Mouse (Mus musculus) layer of hippocampus, adult 18-20 months (tissue): ENCODE data around the gene Acap3. TPM values are rescaled to one million over a fixed set of nuclear protein-coding genes. Genes with fewer than 3 reads are reported as not detected.

Source experiments
- DNase-seq, 2 experiments: peaks; one replicate each; pipeline ENCODE4 v3.0.0; 2022; ENCODE audit warnings: low spot score in 2 of 2
- microRNA-seq, 2 experiments: library from miRNA; unstranded; fragments of <30 nt; microRNA quantifications; one replicate each; pipeline ENCODE4 v1.2.0; 2021
- total RNA-seq, 2 experiments: library from RNA; stranded (reverse); gene quantifications; 2 replicates each; pipeline ENCODE4 v1.2.3; 2021

The Acap3 gene
- total RNA-seq, 2 experiments from 2014 or later, result 105 to 120 TPM

GRCm38 (mm10) chr4:155908751-155909150, 17.1 kb downstream of the Acap3 start:
- DNase-seq, result peak in 1 of 2 experiments; percentile 2

GRCm38 (mm10) chr4:155932031-155932430, 40.4 kb downstream of the Acap3 start:
- DNase-seq, result no peak

GRCm38 (mm10) chr4:155943049-155943452, 51.4 kb downstream of the Acap3 start:
- no peak for DNase-seq

DNA sequence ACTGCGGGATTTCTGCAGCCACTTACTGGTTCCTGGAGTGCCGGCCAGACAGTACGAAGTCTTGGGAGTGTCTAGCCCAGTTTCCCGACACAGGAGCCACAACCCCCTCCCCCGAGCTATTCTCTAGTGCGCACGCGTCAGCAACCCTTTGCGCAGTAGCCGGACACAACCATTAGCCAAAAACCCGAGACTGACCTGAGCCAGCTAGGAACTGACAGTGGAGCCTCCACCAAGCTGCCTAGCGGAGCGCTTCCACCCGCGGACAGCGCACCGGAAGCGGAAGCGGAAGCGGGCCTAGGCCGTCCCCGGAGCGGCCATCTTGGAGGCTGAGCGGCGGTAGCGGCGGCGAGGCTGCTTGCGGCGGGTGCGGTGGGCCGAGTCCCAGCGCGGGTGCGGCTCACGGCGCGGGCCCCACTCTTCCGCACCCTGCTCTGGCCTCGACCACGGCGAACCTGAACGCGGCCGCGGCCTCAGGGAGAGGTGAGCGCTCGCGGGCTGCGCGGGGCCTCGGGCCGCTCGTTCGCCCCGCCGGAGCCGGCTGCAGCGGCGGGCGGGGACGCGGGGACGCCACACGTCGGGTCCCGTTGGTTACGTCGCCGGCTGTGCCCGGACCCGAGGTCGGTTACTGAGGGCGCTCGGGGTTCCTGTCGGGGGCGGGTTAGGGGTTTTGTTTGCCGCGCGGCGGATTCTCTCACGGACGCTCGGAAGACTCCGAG, 52.1 kb downstream of the Acap3 start, which contains the start of gene Ube2j2:
Ube2j2 (plus strand) TSS at position 298 of the 716 bp plus-strand sequence.
- DNase-seq, result peak; percentile 95 to 97

DNA sequence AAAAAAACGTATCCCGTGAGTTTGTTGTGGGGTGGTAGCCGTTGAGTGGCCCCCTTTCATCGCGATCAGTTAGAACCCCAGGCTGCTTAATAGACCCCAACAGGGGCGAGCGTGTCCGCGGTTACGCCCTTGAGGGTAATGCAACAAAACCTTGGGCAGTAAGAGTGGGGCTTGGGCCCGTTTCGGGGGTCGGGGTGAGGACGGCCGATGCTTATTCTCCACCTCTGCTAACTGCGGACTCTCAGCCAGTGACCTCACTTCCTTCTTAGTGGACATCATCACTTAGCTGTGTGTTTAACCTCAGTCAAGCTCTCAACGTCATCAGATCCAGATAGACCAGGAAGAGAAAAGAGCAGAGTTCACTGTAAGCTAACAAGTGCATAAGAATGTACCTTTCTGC, 52.6 kb downstream of the Acap3 start:
- DNase-seq, result no peak

- no peak for DNase-seq
These were observed 55.5 kb downstream of the Acap3 start for GRCm38 (mm10) chr4:155947094-155947493.

GRCm38 (mm10) chr4:155955491-155955890, 63.9 kb downstream of the Acap3 start:
- DNase-seq, result no peak

Small RNA genes within 50 kb of the gene (microRNA-seq; reads per million reads assigned to microRNA genes)
- 0 reads per million in 2 experiments for gene Gm22991

Other genes starting within 250 kb of the Acap3 start
- not detected for gene Gm10563, start 246.4 kb upstream of the Acap3 start, total RNA-seq
- gene Mmp23, start 238.4 kb upstream of the Acap3 start, total RNA-seq, result 1 to 10 TPM; 2.8 to 4.2 TPM
- gene Mib2, start 222.6 kb upstream of the Acap3 start, total RNA-seq, result 100 to 1,000 TPM; 106 to 112 TPM
- 10 to 100 TPM; 23.3 to 23.5 TPM for gene Fndc10, start 197.5 kb upstream of the Acap3 start, total RNA-seq
- gene Ssu72, start 187.0 kb upstream of the Acap3 start, total RNA-seq, result 10 to 100 TPM; 81.4 to 89.1 TPM
- 10 to 100 TPM; 35.8 to 39.5 TPM for gene Tmem240, start 157.0 kb upstream of the Acap3 start, total RNA-seq
- 10 to 100 TPM; 50.6 to 50.9 TPM for gene Atad3a, start 130.7 kb upstream of the Acap3 start, total RNA-seq
- gene Vwa1, start 117.1 kb upstream of the Acap3 start, total RNA-seq, result 10 to 100 TPM; 10.4 to 11.9 TPM
- 10 to 100 TPM; 25.6 to 30.8 TPM for gene Tmem88b, start 105.9 kb upstream of the Acap3 start, total RNA-seq
- gene Ankrd65, start 101.4 kb upstream of the Acap3 start, total RNA-seq, result not detected
- 10 to 100 TPM; 74.7 to 91.6 TPM for gene Mrpl20, start 88.9 kb upstream of the Acap3 start, total RNA-seq
- 10 to 100 TPM; 70.4 to 79.3 TPM for gene Ccnl2, start 79.3 kb upstream of the Acap3 start, total RNA-seq
- 100 to 1,000 TPM in 1 of 2 experiments, 10 to 100 TPM in 1; 97.4 to 106 TPM for gene Aurkaip1, start 60.5 kb upstream of the Acap3 start, total RNA-seq
- 1 to 10 TPM; 5.6 to 6.9 TPM for gene Mxra8, start 52.1 kb upstream of the Acap3 start, total RNA-seq
- 10 to 100 TPM; 85.4 to 86.9 TPM for gene Dvl1, start 44.4 kb upstream of the Acap3 start, total RNA-seq
- under 1 TPM; 0.30 to 0.35 TPM for gene Tas1r3, start 28.5 kb upstream of the Acap3 start, total RNA-seq
- gene Cptp, start 22.4 kb upstream of the Acap3 start, total RNA-seq, result 10 to 100 TPM; 31.9 to 33.2 TPM
- gene Ints11, start 22.3 kb upstream of the Acap3 start, total RNA-seq, result 10 to 100 TPM; 29.0 to 33.8 TPM
- gene Pusl1, start within 50 bp of the Acap3 start, total RNA-seq, result 10 to 100 TPM; 45.8 to 54.9 TPM
- gene Ube2j2, start 52.0 kb downstream of the Acap3 start, total RNA-seq, result 10 to 100 TPM; 68.2 to 70.8 TPM
- gene C1qtnf12, start 70.5 kb downstream of the Acap3 start, total RNA-seq, result 10 to 100 TPM; 15.7 to 16.8 TPM
- 10 to 100 TPM in 1 of 2 experiments, 1 to 10 TPM in 1; 9.3 to 10.3 TPM for gene B3galt6, start 100.8 kb downstream of the Acap3 start, total RNA-seq
- 100 to 1,000 TPM; 202 to 203 TPM for gene Sdf4, start 101.0 kb downstream of the Acap3 start, total RNA-seq
- gene Tnfrsf4, start 122.0 kb downstream of the Acap3 start, total RNA-seq, result 1 to 10 TPM in 1 of 2 experiments, under 1 TPM in 1; 0.94 to 1.4 TPM
- not detected for gene Tnfrsf18, start 134.3 kb downstream of the Acap3 start, total RNA-seq
- under 1 TPM; 0.33 to 0.35 TPM for gene Ttll10, start 167.6 kb downstream of the Acap3 start, total RNA-seq
- 10 to 100 TPM; 24.9 to 27.2 TPM for gene 9430015G10Rik, start 218.2 kb downstream of the Acap3 start, total RNA-seq
- gene Rnf223, start 238.7 kb downstream of the Acap3 start, total RNA-seq, result under 1 TPM; 0.67 to 0.84 TPM